ENCODE assay signal across 7 mouse cellular contexts in genomic region chr13:9180221-9180620, GRCm38 (mm10).
DNase-seq lines count a peak whose midpoint lies in the region; ATAC-seq and TF ChIP-seq lines count a peak whose summit lies in the region.

No protein-coding gene starts in this region.

- no peaks in the 10 kb centered on the region for H3K27me3 ChIP-seq in kidney, embryonic 15.5 days
- no peaks in the 10 kb centered on the region for H3K27me3 ChIP-seq in cerebellum, adult 2 months (ENCODE audit: control insufficient read depth, insufficient read depth, low read length)

- peak; percentile 87 for ATAC-seq in common myeloid progenitor, adult 5-6 weeks (replicated peaks; ENCODE audit: low read depth, poor library complexity, severe bottlenecking)
- ATAC-seq in kidney, embryonic 15.5 days (replicated peaks; ENCODE audit: low FRiP score), result no peak; the same call in 1 of the 2 replicates

- TF ChIP-seq CTCF in cerebellum, adult 2 months (IDR thresholded peaks at IDR 0.05; ENCODE audit: borderline replicate concordance, insufficient read depth, low read depth, low read length), result no peak

- DNase-seq in CD8-positive naive resting alpha-beta T cell, adult 2 months (ENCODE audit: low read depth in 2 of 2, low spot score in 2 of 2), result peak; percentile 4 to 9
- DNase-seq in lung, postnatal 14 days, result peak; percentile 10
- DNase-seq in left cerebral cortex, adult 9 months (ENCODE audit: low spot score in 2 of 2), result no peak
- DNase-seq in cerebellum, adult 2 months, result no peak
- DNase-seq in left cerebral cortex, postnatal 25 days (ENCODE audit: low spot score in 2 of 2), result no peak

- H3K9me3 ChIP-seq in kidney, embryonic 15.5 days (replicated peaks), result no peaks in the 10 kb centered on the region

- H3K36me3 ChIP-seq in kidney, embryonic 15.5 days, result no peaks in the 10 kb centered on the region; the same call in 1 of the 2 replicates

- no peak overlapping the region for H3K4me3 ChIP-seq in kidney, embryonic 15.5 days (replicated peaks)
- no peak overlapping the region for H3K4me3 ChIP-seq in cerebellum, adult 2 months (replicated peaks; ENCODE audit: insufficient read depth, low read depth, low read length)

- 49% methylated on average over 11 of the region's 11 CpGs for WGBS in kidney, embryonic 15.5 days
- WGBS in cerebellum, adult 2 months, result 63% methylated on average over 11 of the region's 11 CpGs

- H3K4me1 ChIP-seq in kidney, embryonic 15.5 days, result peaks cover 23% of the 10 kb centered on the region
- H3K4me1 ChIP-seq in cerebellum, adult 2 months (ENCODE audit: control insufficient read depth, insufficient read depth, low read length), result no peaks in the 10 kb centered on the region

- peak overlapping the region; percentile 26 for H3K4me2 ChIP-seq in kidney, embryonic 15.5 days

- H3K27ac ChIP-seq in kidney, embryonic 15.5 days, result 0 out of 2 replicates have a peak overlapping the region, but pooled peaks have one; percentile 5
- no peak overlapping the region for H3K27ac ChIP-seq in cerebellum, adult 2 months (ENCODE audit: insufficient read depth, low read length)

- intact Hi-C loops in left cerebral cortex, postnatal 25 days (cut with DNase I), result loop anchor here (2.0 kb wide), 1 partner anchor 667 kb away; no protein-coding TSS in a partner anchor

- TF ChIP-seq POLR2A in cerebellum, adult 2 months (IDR thresholded peaks at IDR 0.05; ENCODE audit: borderline replicate concordance, insufficient read depth, low read length), result no peak

- H3K9ac ChIP-seq in kidney, embryonic 15.5 days, result no peak overlapping the region

Comparison
In these comparisons a context has a peak if more than half of its experiments do, and no peak if none do; other contexts are left out.
1. DNase-seq: peak in CD8-positive naive resting alpha-beta T cell, adult 2 months (2 of 2) and lung, postnatal 14 days (single experiment); none in left cerebral cortex, adult 9 months (0 of 2), cerebellum, adult 2 months (0 of 2) and left cerebral cortex, postnatal 25 days (0 of 2).